Mouse (Mus musculus) adrenal gland, adult 8-10 months (tissue): ENCODE results near the gene Rarb. TPM values are rescaled to one million over a fixed set of nuclear protein-coding genes. Genes with fewer than 3 reads are reported as not detected.

Experiments
- DNase-seq: peaks from one replicate; pipeline ENCODE4 v3.0.0; 2022
- total RNA-seq, 4 experiments: library from RNA; stranded (reverse); gene quantifications; 2 replicates each; pipeline ENCODE4 v1.2.4; 2022

The Rarb gene
- total RNA-seq, 4 experiments from 2014 or later: 8.7 to 16.7 (median 11.1) TPM

DNA sequence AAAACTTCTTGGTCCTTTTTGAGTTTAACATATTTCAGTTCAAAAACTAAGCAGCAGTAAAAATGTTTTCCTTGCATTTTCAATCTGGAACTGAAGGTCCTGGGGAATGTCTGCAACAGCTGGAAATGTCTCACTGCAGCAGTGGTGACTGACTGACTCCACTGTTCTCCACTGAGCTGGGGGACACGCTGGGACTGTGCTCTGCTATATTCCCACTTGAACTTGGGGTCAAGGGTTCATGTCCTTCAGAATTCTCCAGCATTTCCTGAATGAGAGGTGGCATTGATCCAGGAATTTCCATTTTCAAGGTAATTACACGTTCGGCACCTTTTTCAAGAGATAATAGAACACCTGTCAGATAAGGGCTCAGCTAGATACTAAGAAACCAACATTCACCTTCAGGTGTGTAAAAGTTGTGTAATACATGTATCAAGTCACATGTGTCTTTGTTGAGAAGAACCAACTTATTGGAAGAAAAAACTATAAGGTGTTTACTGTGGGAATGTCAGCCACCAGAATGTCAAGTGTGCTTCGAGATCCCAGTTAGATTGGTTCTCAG is 386.9 kb downstream of the Rarb start:
- no peak for DNase-seq

- DNase-seq: no peak
Measured at GRCm38 (mm10) chr14:16427569-16427968, 391.4 kb downstream of the Rarb start.

GRCm38 (mm10) chr14:16414163-16414562 is 404.8 kb downstream of the Rarb start:
- DNase-seq: no peak

GRCm38 (mm10) chr14:16405187-16405586 is 413.8 kb downstream of the Rarb start:
- no peak for DNase-seq

GRCm38 (mm10) chr14:16384783-16385182 is 434.2 kb downstream of the Rarb start:
- no peak for DNase-seq
